Mouse (Mus musculus): ENCODE measurements around the gene Nsg2.

GRCm38 (mm10) chr11:32106647-32106985 is 106.4 kb downstream of the Nsg2 start:
- TF ChIP-seq CTCF (IDR thresholded peaks at IDR 0.05; ENCODE audit: borderline replicate concordance, extremely low read depth, insufficient read depth, insufficient read length), result no peak
- no peak for TF ChIP-seq POLR2A (IDR thresholded peaks at IDR 0.05; ENCODE audit: borderline replicate concordance, extremely low read depth, insufficient read depth, insufficient read length, poor library complexity, severe bottlenecking)
